Mouse (Mus musculus): ENCODE measurements around the gene Ros1. TPM values are rescaled to one million over a fixed set of nuclear protein-coding genes. Genes with fewer than 3 reads are reported as not detected.

Ros1 gene
- total RNA-seq, 2 experiments from 2014 or later: not detected

GRCm38 (mm10) chr10:52023213-52024052 lies 171.6 kb downstream of the Ros1 start:
- no peak for DNase-seq (ENCODE audit: low spot score in 2 of 2)

- DNase-seq (ENCODE audit: low spot score in 2 of 2): peak in 1 of 2 experiments; percentile 32
These were observed 172.4 kb downstream of the Ros1 start, which contains the start of gene Vgll2 for GRCm38 (mm10) chr10:52022413-52023212. Vgll2 (plus strand) TSS chr10:52022502.

GRCm38 (mm10) chr10:52021736-52022394 lies 173.2 kb downstream of the Ros1 start:
- DNase-seq (ENCODE audit: low spot score in 2 of 2): no peak

GRCm38 (mm10) chr10:52021231-52021630 lies 173.8 kb downstream of the Ros1 start:
- DNase-seq (ENCODE audit: low spot score in 2 of 2): no peak

GRCm38 (mm10) chr10:52018471-52018870 lies 176.6 kb downstream of the Ros1 start:
- no peak for DNase-seq (ENCODE audit: low spot score in 2 of 2)

Small RNA genes lying within 50 kb of the gene (microRNA-seq; reads per million reads assigned to microRNA genes)
- gene Gm24084: 0 reads per million in 2 experiments

Other genes with a start within 250 kb of the Ros1 start
- gene Vgll2, start 172.7 kb downstream of the Ros1 start, total RNA-seq (2021): under 1 TPM in 1 of 2 experiments, not detected in 1; 0.37 TPM
- 1 to 10 TPM; 5.7 to 6.4 TPM for gene Dcbld1, start 38.4 kb upstream of the Ros1 start, total RNA-seq (2021)
- gene Gm26741, start 163.5 kb upstream of the Ros1 start, total RNA-seq (2021): not detected
- gene Gopc, start 186.9 kb upstream of the Ros1 start, total RNA-seq (2021): 10 to 100 TPM; 35.4 to 36.5 TPM
- gene Nepn, start 193.7 kb upstream of the Ros1 start, total RNA-seq (2021): not detected
- gene Nus1, start 222.3 kb upstream of the Ros1 start, total RNA-seq (2021): 10 to 100 TPM; 59.8 to 63.4 TPM

Data from layer of hippocampus, adult 18-20 months (tissue).